Mouse (Mus musculus) cerebellum, adult 11 months (tissue): ENCODE data around the gene Mmp9.

Experiments used
- DNase-seq: peaks from one replicate; pipeline ENCODE4 v3.0.0; 2022

Mmp9 gene

GRCm38 (mm10) chr2:164912749-164913427 lies 27.7 kb upstream of the Mmp9 start:
- no peak for DNase-seq

- DNase-seq = no peak
Observed at GRCm38 (mm10) chr2:164913428-164913786, 27.2 kb upstream of the Mmp9 start.

DNA sequence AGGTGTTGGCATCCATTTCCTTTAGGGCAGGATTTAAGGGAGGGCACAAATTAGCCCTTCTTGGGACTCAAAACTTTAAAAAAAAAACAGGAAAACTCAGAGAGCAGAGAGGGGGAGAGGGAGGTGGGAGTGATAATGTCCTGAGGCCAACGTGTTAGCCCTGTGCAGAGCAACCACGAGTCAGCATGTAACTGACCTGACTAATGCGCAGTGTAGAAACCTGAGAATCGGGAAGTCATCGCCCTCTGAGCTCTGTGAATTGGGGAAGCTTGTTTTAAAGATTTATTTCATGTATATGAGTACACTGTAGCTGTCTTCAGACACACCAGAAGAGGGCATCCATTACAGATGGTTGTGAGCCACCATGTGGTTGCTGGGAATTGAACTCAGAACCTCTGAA lies 23.8 kb upstream of the Mmp9 start:
- no peak for DNase-seq

DNA sequence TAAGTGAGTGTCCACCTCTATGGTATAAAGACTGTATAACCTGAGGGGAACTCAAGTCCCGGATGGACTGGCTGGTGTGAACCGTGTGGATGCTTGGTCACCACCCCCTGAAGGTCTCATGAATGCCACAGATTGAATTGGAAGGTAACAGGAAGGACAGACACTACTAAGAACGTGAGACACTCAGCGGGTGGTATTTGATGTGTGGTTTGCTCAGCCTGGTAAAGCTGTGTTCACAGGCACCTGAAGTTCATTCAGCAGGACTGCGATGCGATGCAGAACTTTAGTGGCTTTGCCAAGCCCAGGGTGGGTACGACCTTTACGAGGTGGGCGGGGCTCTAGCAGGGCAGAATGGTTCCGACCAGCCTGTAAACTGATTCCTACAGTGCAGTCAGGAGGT lies 23.2 kb upstream of the Mmp9 start:
- no peak for DNase-seq

- DNase-seq = no peak
Observed at GRCm38 (mm10) chr2:164918325-164918724, 22.3 kb upstream of the Mmp9 start.

DNA sequence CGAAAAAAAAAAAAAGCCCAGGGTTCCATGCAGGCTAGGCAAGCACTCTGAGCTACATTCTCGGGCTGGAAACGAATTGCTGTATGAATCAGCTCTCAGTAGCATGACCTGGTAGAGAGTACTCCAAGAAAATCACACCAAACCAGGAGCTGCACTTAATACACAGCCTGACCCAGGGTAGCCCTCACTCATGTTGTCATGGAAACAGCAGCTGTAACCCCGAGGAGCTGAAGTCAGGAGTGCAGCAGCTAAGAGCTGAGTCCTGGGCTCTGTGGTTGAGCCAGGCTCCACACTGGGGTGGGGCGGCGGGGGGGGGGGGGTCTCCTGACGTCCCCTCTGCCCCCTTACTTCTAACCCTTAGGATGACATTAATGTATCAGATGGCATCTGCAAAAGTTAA lies 18.6 kb upstream of the Mmp9 start:
- DNase-seq = no peak

DNA sequence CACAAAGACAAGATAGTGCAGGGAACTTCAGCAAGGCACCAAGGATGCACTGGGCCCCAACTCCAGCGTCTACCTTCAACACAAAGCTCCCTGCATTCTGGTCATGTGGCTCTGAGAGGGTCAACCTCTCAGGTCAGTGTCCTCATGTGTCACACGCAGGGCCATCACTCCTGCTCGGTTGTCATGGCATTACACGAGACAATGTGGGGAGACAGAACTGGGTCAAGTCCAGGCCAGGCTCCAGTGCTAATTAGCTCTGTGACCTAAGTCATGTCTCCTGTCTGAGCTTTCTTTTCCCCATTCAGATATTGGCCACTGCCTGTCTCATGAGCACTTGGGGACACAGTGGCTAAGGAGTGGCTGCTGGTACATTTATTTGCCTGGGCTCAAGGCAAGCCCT lies 17.3 kb upstream of the Mmp9 start:
- DNase-seq = no peak

GRCm38 (mm10) chr2:164924100-164924857 lies 16.3 kb upstream of the Mmp9 start:
- DNase-seq = peak; percentile 91

DNA sequence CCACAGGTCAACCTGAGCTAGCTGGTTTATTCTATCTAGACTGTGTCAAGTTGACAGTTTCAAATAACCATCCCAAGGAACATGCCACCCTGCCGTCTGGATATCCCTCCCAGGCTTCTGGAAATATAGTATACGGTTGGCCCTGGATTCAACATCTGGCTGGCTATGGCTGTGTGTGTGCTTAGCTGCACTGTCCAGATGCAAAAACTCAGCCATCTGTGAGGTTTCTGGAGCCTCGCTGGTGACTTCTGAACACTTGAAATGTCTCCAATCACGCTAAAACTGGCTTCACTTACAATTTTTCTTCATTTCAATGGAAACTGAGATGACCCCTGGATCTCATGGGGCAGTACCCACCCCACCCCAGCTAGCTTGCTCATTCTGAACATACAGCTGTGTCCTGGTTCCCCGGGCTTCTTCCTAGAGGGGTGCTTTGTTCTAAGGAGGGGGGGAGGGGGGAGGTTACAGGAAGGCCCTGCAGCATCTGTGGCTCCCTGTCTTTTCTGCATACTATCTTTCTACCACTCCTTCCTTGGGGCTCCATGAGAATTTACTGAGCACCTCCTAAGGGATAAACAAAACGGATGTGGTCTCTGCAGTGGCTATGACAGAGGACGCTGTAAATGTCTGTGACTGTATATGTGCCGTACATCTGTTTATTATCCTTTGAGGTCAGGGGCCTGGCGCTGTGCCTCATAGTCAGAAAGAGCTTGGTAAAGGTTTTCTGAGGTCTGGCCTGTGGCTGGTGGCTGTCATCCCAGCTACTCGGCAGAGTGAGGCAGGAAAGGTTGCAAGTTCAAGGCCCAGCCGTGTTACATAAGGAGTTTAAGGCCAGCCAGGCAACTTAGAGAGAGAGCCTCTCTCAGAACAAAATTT lies 9.6 kb upstream of the Mmp9 start:
- no peak for DNase-seq

DNA sequence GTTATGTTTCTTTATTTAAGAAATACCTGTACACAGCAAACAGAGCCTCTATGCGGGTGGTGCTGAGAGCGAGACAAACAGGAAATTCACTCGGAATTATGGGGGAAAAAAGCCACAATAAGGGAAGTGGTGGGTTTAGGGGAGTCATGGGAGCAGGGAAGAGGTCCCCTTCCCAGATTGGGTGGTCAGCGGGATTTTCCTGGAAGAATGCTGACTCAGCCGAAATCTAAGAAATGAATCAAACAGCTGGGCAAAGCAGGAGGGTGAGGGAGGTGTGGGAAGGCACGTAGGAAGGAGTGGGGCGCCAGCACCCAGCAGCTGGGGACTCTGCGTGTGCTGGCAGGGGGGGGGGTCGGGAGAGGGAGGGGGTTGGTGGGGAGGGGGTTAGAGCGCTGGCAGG lies 7.0 kb upstream of the Mmp9 start:
- DNase-seq = no peak

DNA sequence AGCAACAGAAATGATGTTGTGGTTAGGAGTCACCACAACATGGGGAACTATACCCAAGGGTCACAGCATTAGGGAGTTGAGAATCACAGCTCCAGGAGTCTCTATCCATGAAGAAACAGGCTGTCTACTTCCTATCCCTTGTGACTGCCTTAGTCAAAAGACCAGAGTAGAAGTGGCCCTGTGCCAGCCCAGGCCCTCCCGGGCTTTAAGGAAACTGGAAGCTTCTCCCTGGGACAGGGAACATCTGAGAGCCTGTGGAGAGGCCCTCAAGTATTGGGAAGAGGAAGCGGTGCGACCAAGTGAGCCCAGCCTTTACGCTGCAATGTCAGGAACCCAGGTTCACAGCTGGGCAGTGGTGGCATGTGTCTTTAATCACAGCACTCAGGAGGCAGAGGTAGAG lies 4.6 kb upstream of the Mmp9 start:
- DNase-seq = no peak

DNA sequence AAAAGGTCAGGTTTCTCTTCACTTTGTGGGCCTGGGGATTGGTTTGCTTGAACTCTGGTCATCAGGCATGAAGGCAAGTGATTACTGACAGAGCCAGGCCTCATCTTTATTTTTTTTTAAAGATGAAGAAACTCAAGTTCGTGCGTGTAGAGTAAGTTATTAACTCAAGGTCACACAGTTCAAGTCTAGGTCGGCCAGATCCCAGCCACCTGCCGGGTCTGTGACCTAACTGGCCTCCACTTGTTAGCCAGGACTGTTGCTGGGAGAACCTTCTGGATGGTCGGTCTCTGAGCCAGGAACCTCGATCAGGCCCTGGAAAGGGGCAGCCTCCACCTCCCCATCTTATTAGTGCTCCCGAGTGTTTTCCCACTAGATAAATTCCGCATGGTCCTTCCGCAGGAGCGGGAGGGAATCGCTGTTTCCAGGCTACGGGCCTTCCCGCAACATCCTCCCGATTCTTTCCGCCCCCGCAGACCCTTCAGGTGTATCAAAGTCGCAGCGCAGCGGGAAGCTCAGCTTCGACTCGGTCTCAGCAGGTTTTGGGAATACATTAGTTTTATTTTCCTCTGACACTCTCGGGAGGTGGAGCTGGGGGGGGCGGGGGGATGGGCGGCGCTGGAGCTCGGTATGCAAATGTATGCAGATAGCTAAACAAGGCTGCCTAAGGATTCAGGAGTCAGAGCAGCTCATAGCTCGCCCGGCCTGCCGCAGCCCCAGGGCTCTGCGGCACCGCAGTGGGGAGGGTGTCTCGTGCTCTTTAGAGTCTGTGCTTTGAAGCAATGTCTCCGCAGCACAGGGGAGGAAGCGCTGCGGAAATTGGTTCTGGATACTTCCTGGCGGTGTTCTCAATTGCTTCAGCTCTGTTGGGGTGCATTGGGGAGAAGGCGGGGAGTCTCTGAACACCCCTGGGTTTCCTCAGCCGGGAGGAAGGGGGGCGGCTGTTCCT lies 2.2 kb upstream of the Mmp9 start:
- peak; percentile 69 for DNase-seq

DNA sequence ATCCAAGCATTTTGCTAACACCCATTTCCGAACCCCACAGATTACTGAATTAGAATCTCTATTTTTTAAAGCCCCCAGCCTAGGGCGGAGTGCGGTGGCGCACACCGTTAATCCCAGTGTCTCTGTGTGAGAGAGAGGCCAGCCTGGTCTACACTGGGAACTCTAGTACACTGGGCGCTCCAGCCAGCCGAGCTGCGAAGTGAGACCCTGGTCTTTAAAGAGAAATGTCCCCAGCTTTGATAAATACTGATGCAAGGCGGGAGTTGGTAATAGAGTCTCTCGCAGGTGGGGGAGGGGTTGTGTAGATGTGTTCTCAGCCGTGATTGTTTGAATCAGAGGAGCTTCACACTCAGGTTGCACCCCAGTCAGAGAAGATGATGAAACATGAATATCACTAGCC lies 1.5 kb upstream of the Mmp9 start:
- no peak for DNase-seq

DNA sequence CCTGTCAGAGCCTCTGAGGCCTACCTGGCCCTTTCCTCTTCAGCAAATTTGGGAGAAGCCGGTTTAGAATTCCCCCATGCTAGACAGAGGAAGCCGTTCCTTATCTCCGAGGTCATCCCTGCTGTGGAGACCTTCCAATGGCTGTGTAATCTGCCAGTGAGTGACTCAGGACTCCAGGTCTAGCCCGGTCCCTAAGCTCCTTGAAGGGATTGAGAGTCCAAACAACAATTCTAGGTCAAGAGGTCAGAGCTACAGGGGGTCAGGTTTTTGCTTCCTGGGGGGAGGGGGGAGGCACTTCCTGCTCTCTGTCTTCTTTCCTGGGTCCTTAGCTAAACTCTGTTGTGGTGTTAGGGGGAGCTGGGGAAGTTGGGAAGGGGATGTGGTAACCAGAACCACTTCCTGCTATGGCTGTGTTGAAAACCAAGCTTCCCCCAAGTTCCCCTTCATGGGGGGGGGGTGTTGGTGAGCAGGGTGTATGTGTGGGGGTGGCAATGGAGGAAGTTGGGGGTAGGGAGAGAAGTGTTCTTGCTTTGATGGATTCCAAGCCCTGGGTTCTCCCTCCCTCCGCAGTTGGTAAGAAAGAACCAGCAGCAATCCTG lies 2.2 kb downstream of the Mmp9 start:
- DNase-seq = no peak

- no peak for DNase-seq
Observed at GRCm38 (mm10) chr2:164947506-164947905, 6.9 kb downstream of the Mmp9 start.

DNA sequence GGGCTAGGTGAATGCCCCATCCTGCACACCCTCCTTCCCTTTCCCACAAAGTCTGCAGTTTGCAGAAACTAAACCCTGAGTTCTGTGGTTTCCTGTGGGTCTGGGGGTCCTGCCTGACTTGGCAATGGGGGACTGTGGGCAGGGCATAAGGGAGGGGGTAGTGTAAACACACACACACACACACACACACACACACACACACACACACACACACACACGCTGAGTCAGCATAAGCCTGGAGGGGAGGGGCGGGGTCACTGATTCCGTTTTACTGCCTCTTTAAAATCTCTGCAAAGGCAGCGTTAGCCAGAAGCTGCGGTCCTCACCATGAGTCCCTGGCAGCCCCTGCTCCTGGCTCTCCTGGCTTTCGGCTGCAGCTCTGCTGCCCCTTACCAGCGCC lies 7.3 kb downstream of the Mmp9 start:
- no peak for DNase-seq

GRCm38 (mm10) chr2:164948962-164949361 lies 8.4 kb downstream of the Mmp9 start:
- DNase-seq = no peak

GRCm38 (mm10) chr2:164950501-164950900 lies 9.9 kb downstream of the Mmp9 start:
- DNase-seq = no peak

- no peak for DNase-seq
Observed at GRCm38 (mm10) chr2:164951745-164952144, 11.2 kb downstream of the Mmp9 start.

- no peak for DNase-seq
Observed at GRCm38 (mm10) chr2:164952448-164952847, 11.9 kb downstream of the Mmp9 start.

DNA sequence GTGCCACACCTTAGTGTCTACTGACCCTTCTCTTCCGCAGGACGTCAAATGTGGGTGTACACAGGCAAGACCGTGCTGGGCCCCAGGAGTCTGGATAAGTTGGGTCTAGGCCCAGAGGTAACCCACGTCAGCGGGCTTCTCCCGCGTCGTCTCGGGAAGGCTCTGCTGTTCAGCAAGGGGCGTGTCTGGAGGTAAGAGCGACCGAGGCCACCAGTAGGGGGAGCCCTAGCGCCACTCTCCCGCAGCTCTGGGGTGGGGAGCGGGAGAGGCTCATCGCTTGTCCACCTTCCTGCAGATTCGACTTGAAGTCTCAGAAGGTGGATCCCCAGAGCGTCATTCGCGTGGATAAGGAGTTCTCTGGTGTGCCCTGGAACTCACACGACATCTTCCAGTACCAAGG lies 12.6 kb downstream of the Mmp9 start:
- DNase-seq = peak; percentile 89

DNA sequence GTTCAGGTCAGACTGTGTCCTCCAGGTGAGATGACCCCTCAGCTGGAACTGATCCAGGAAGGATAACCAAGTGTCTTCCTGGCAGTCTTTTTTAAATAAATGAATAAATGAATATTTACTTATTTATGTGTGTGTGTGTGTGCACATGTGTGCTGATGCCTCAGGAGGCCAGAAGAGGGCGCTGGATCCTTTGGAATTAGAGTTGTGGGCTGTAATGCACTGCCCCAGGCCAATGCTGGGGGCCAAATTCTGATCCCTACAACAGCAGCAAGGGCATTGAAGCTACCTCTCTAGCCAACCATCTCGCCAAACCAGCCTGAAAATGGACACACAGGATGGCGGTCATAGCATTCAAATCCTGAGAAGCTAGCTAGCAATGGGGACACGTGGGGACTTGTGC lies 15.1 kb downstream of the Mmp9 start:
- no peak for DNase-seq
